Comparison of ENCODE assay signal across 8 mouse cellular contexts in genomic region chr3:107754632-107755031, GRCm38 (mm10). TPM values are rescaled to one million over a fixed set of nuclear protein-coding genes. Genes with fewer than 3 reads are reported as not detected.
DNase-seq lines count a peak whose midpoint lies in the region; ATAC-seq and TF ChIP-seq lines count a peak whose summit lies in the region.
"Had no signal": no experiment of that assay in that cellular context is flagged by ENCODE, and none has a peak within 500 bp of the region (broad histone marks: within the 10 kb centered on the region; RNA-seq: fewer than 3 reads in every experiment).

No protein-coding gene starts in this region.

- 41% methylated on average over 3 of the region's 3 CpGs for WGBS in forebrain, embryonic 14.5 days
- WGBS in liver, postnatal 0 days (ENCODE audit: insufficient replicate concordance): 44% methylated on average over 3 of the region's 3 CpGs

- no peak overlapping the region for H3K4me2 ChIP-seq in forebrain, embryonic 14.5 days (ENCODE audit: low read length)
- H3K4me2 ChIP-seq in liver, postnatal 0 days (ENCODE audit: low read depth, low read length): no peak overlapping the region
- H3K4me2 ChIP-seq: heart, embryonic 13.5 days had no signal

- H3K36me3 ChIP-seq in ES-Bruce4 (ENCODE audit: control insufficient read depth, insufficient read depth, low read length, poor library complexity, severe bottlenecking): no peaks in the 10 kb centered on the region
- peaks cover 9% of the 10 kb centered on the region; the same call in 1 of the 2 replicates for H3K36me3 ChIP-seq in forebrain, embryonic 14.5 days (ENCODE audit: control insufficient read depth, insufficient read depth, low read length)
- peaks cover 33% of the 10 kb centered on the region for H3K36me3 ChIP-seq in liver, postnatal 0 days (replicated peaks; ENCODE audit: insufficient read depth, low read length)

- no peak overlapping the region for H3K27ac ChIP-seq in ES-Bruce4 (ENCODE audit: insufficient read depth, low read length)
- no peak overlapping the region for H3K27ac ChIP-seq in forebrain, embryonic 14.5 days (ENCODE audit: low read depth, low read length)
- H3K27ac ChIP-seq in liver, postnatal 0 days (ENCODE audit: low read depth): no peak overlapping the region
- H3K27ac ChIP-seq: heart, embryonic 13.5 days had no signal

- no peak overlapping the region for H3K9ac ChIP-seq in ES-Bruce4 (ENCODE audit: low read depth, poor library complexity, severe bottlenecking)
- H3K9ac ChIP-seq in forebrain, embryonic 14.5 days (ENCODE audit: low read length): no peak overlapping the region
- H3K9ac ChIP-seq in liver, postnatal 0 days (replicated peaks): no peak overlapping the region
- H3K9ac ChIP-seq: heart, embryonic 13.5 days had no signal

- no peaks in the 10 kb centered on the region for H3K9me3 ChIP-seq in ES-Bruce4 (replicated peaks; ENCODE audit: control insufficient read depth, insufficient read depth, low read length, poor library complexity, severe bottlenecking)
- no peaks in the 10 kb centered on the region for H3K9me3 ChIP-seq in forebrain, embryonic 14.5 days (replicated peaks; ENCODE audit: control insufficient read depth, low read length)
- no peaks in the 10 kb centered on the region for H3K9me3 ChIP-seq in liver, postnatal 0 days (ENCODE audit: low read length)
- H3K9me3 ChIP-seq: heart, embryonic 13.5 days had no signal

- TF ChIP-seq POLR2A in ES-Bruce4 (IDR thresholded peaks at IDR 0.05; ENCODE audit: insufficient read depth, low read length): no peak

- DNase-seq in left cerebral cortex, adult 18-20 months (ENCODE audit: low spot score in 2 of 2): peak; percentile 64 to 67
- DNase-seq in left cerebral cortex, adult 8-10 months (ENCODE audit: low spot score in 2 of 2): no peak
- DNase-seq in adipocyte (ENCODE audit: low spot score): peak; percentile 77
- DNase-seq in forebrain, embryonic 14.5 days (ENCODE audit: low spot score): peak; percentile 35
- DNase-seq in liver, postnatal 0 days: peak; percentile 55
- peak; percentile 38 to 74 for DNase-seq in spleen, postnatal 4 days (ENCODE audit: low spot score in 2 of 2)

- no peak overlapping the region for H3K4me3 ChIP-seq in ES-Bruce4 (ENCODE audit: low read depth, low read length)
- no peak overlapping the region for H3K4me3 ChIP-seq in forebrain, embryonic 14.5 days (ENCODE audit: low read depth, low read length)
- no peak overlapping the region for H3K4me3 ChIP-seq in liver, postnatal 0 days (ENCODE audit: low read depth, low read length)
- H3K4me3 ChIP-seq: heart, embryonic 13.5 days had no signal

- no peaks in the 10 kb centered on the region for H3K27me3 ChIP-seq in ES-Bruce4 (ENCODE audit: control insufficient read depth, insufficient read depth, low read length, poor library complexity, severe bottlenecking)
- H3K27me3 ChIP-seq in forebrain, embryonic 14.5 days (replicated peaks; ENCODE audit: control insufficient read depth, insufficient read depth, low read length): no peaks in the 10 kb centered on the region
- no peaks in the 10 kb centered on the region for H3K27me3 ChIP-seq in liver, postnatal 0 days (ENCODE audit: insufficient read depth, low read length)

- TF ChIP-seq EP300 in ES-Bruce4 (IDR thresholded peaks at IDR 0.05; ENCODE audit: insufficient read depth, low read depth, low read length): no peak
- TF ChIP-seq EP300 in liver, postnatal 0 days (IDR thresholded peaks at IDR 0.05; ENCODE audit: low read depth): no peak

- no peaks in the 10 kb centered on the region for H3K4me1 ChIP-seq in ES-Bruce4 (ENCODE audit: control insufficient read depth, insufficient read depth, low read length)
- H3K4me1 ChIP-seq in forebrain, embryonic 14.5 days (ENCODE audit: control insufficient read depth, insufficient read depth, low read length): peaks cover 26% of the 10 kb centered on the region
- peaks cover 13% of the 10 kb centered on the region for H3K4me1 ChIP-seq in liver, postnatal 0 days (ENCODE audit: insufficient read depth)

- ATAC-seq in forebrain, embryonic 14.5 days: no peak
- no peak for ATAC-seq in liver, postnatal 0 days

- TF ChIP-seq CTCF in ES-Bruce4 (IDR thresholded peaks at IDR 0.05; ENCODE audit: low read depth, low read length): peak; percentile 21
- TF ChIP-seq CTCF in liver, postnatal 0 days (IDR thresholded peaks at IDR 0.05; ENCODE audit: low read depth): peak; percentile 84

RNA-seq across cellular contexts. Expression of gene Csf1, which starts 5.6 kb away (rescaled TPM):
- 10 to 100 TPM; 15.9 to 17.2 TPM for total RNA-seq in left cerebral cortex, adult 18-20 months (2021)
- 10 to 100 TPM; 18.6 to 34.2 (median 26.6) TPM for total RNA-seq in left cerebral cortex, adult 8-10 months (2022)
- 27.0 and 32.5 TPM in 2 replicates for polyA plus RNA-seq in ES-Bruce4 (2011; ENCODE audit: insufficient read depth, insufficient read length, low read depth, missing spikeins)
- 6.5 and 7.0 TPM in 2 replicates for polyA plus RNA-seq in forebrain, embryonic 14.5 days (2014; fragmentation: Nextera tagmentation; extraction: Ambion mirVana)
- 6.6 and 7.2 TPM in 2 replicates for polyA plus RNA-seq in liver, postnatal 0 days (2015; fragmentation: Nextera tagmentation; extraction: Ambion mirVana)

RNA-seq across cellular contexts. Expression of gene Ahcyl1, which starts 58.3 kb away (rescaled TPM):
- 100 to 1,000 TPM; 305 to 328 TPM for total RNA-seq in left cerebral cortex, adult 18-20 months (2021)
- total RNA-seq in left cerebral cortex, adult 8-10 months (2022): 100 to 1,000 TPM; 308 to 354 (median 335) TPM
- polyA plus RNA-seq in ES-Bruce4 (2011; ENCODE audit: insufficient read depth, insufficient read length, low read depth, missing spikeins): 176 and 179 TPM in 2 replicates
- 104 and 105 TPM in 2 replicates for polyA plus RNA-seq in forebrain, embryonic 14.5 days (2014; fragmentation: Nextera tagmentation; extraction: Ambion mirVana)
- polyA plus RNA-seq in liver, postnatal 0 days (2015; fragmentation: Nextera tagmentation; extraction: Ambion mirVana): 18.1 and 19.8 TPM in 2 replicates

Comparison
In these comparisons a context has a peak if more than half of its experiments do, and no peak if none do; other contexts are left out.
1. DNase-seq: peak in left cerebral cortex, adult 18-20 months (2 of 2), adipocyte (single experiment), forebrain, embryonic 14.5 days (single experiment), liver, postnatal 0 days (single experiment) and spleen, postnatal 4 days (2 of 2); none in left cerebral cortex, adult 8-10 months (0 of 2).